16 mouse cellular contexts compared by ENCODE assay signal in genomic region chr13:59248411-59248810, GRCm38 (mm10).
"Had no signal": no experiment of that assay in that cellular context is flagged by ENCODE, and none has a peak within 500 bp of the region (broad histone marks: within the 10 kb centered on the region; RNA-seq: fewer than 3 reads in every experiment).

No protein-coding gene starts in this region.

- H3K36me3 ChIP-seq: lung, embryonic 15.5 days; midbrain, embryonic 13.5 days; midbrain, embryonic 15.5 days; neural tube, embryonic 12.5 days had no signal

- DNase-seq: liver, postnatal 0 days; lung, adult 2 months; lung, postnatal 14 days; lung, postnatal 36 days; right cerebral cortex, postnatal 14 days; thymus, adult 18-20 months; thymus, postnatal 14 days; thymus, postnatal 36 days had no signal

- H3K27ac ChIP-seq: lung, embryonic 15.5 days; macrophage; midbrain, embryonic 15.5 days; neural tube, embryonic 12.5 days had no signal

- H3K4me2 ChIP-seq: lung, embryonic 15.5 days; midbrain, embryonic 11.5 days; midbrain, embryonic 13.5 days; midbrain, embryonic 15.5 days; neural tube, embryonic 12.5 days had no signal

- H3K4me1 ChIP-seq: lung, embryonic 15.5 days; megakaryocyte, embryonic 14.5 days had no signal

- H3K9ac ChIP-seq: liver, postnatal 0 days; lung, embryonic 15.5 days; midbrain, embryonic 13.5 days; midbrain, embryonic 15.5 days; neural tube, embryonic 12.5 days had no signal

- H3K4me3 ChIP-seq: lung, embryonic 15.5 days; megakaryocyte, embryonic 14.5 days; midbrain, embryonic 13.5 days; midbrain, embryonic 15.5 days; neural tube, embryonic 12.5 days had no signal

- H3K27me3 ChIP-seq: lung, embryonic 15.5 days; megakaryocyte, embryonic 14.5 days; midbrain, embryonic 13.5 days; midbrain, embryonic 15.5 days; neural tube, embryonic 12.5 days had no signal

- H3K9me3 ChIP-seq: lung, embryonic 15.5 days; midbrain, embryonic 13.5 days; midbrain, embryonic 15.5 days; neural tube, embryonic 12.5 days had no signal

- ATAC-seq: liver, postnatal 0 days; lung, postnatal 0 days; midbrain, embryonic 13.5 days; midbrain, embryonic 15.5 days had no signal
